Mouse (Mus musculus) lung, adult 2 months (tissue): ENCODE measurements around the gene Slco3a1.

Source experiments
- CTCF ChIP-seq: fragments of 200-500 bp; IDR thresholded peaks from 2 replicates; pipeline ENCODE4 v1.5.1; 2011; ENCODE audit warnings: mild to moderate bottlenecking, low read length, control low read depth; ENCODE audit not compliant: insufficient read depth
- POLR2A ChIP-seq: fragments of 200-500 bp; IDR thresholded peaks from 2 replicates; pipeline ENCODE4 v1.6.1; 2011; ENCODE audit warnings: low read depth, mild to moderate bottlenecking, control low read depth, low read length, borderline replicate concordance; ENCODE audit errors: extremely low read depth

DNA sequence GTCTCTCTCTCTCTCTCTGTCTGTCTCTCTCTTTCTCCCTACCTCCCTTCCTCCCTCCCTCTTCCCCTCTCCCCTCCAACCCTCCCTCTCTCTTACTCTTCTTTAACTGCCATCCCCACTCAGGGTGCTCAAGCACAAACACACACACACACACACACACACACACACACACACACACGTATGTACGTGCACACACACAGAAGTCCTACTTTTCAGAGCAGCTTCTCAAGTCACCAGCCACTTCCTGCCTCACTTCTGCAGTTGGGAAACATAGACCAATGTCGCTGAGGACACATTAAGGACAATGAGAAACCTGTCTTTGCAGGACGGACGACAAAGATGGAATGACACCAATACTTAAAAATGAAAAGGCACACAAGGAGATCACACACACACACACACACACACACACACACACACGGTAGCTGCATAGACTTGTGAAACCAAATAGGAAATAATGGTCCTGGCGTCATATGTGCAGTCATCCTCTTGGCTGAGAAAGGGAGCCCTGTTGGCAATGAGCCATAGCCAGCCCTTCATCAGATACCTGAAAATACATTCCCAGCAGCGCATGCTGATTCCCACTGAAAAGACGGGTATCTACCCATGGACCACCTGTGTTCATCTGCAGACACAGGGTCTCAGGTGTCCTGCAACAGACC, 3.1 kb downstream of the Slco3a1 start:
- TF ChIP-seq CTCF, result no peak
- TF ChIP-seq POLR2A, result no peak
